Mouse (Mus musculus) gastrocnemius, adult 2 months (tissue): ENCODE measurements around the gene Tmcc1. TPM values are rescaled to one million over a fixed set of nuclear protein-coding genes. Genes with fewer than 3 reads are reported as not detected.

Experiments used
- DNase-seq: peaks from one replicate; pipeline ENCODE4 v3.0.0; 2022
- H3K27ac ChIP-seq: fragments of 200-600 bp; 2 replicates; pipeline ENCODE4 v1.8.1; 2022; ENCODE audit warnings: mild to moderate bottlenecking
- H3K4me3 ChIP-seq: fragments of 200-600 bp; 2 replicates; pipeline ENCODE4 v1.8.1; 2022; ENCODE audit warnings: mild to moderate bottlenecking, moderate library complexity
- CTCF ChIP-seq: fragments of 200-600 bp; IDR thresholded peaks from 2 replicates; pipeline ENCODE4 v1.8.1; 2022; ENCODE audit warnings: antibody characterized with exemption, mild to moderate bottlenecking, moderate library complexity
- intact Hi-C: fragments of 180-260 bp; cut with DNase I; formaldehyde crosslinking; loops from one replicate; pipeline ENCODE4 v1.15.1; 2025
- total RNA-seq, 2 experiments: library from RNA; stranded (reverse); gene quantifications; 2 replicates each; pipeline ENCODE4 v1.2.3; 2021

Gene Tmcc1
- total RNA-seq, 2 experiments from 2014 or later = 45.9 to 59.9 TPM

GRCm38 (mm10) chr6:116000851-116001250, 192.4 kb downstream of the Tmcc1 start:
- no peak overlapping the region for H3K4me3 ChIP-seq
- peak; percentile 14 for DNase-seq
- intact Hi-C loops = no loop called here
- no peak for TF ChIP-seq CTCF
- no peak overlapping the region for H3K27ac ChIP-seq

- TF ChIP-seq CTCF = no peak
- peak overlapping the region; percentile 93 for H3K27ac ChIP-seq
- H3K4me3 ChIP-seq = no peak overlapping the region
- intact Hi-C loops = no loop called here
- no peak for DNase-seq
These were observed 194.1 kb downstream of the Tmcc1 start for GRCm38 (mm10) chr6:115999227-115999626.

- intact Hi-C loops = no loop called here
- DNase-seq = no peak
- Histone ChIP-seq H3K27ac (peak overlapping the region; percentile 93), H3K4me3 (no peak overlapping the region)
- no peak for TF ChIP-seq CTCF
These were observed 194.5 kb downstream of the Tmcc1 start for GRCm38 (mm10) chr6:115998758-115999157.

- Histone ChIP-seq H3K27ac (peak overlapping the region; percentile 93), H3K4me3 (no peak overlapping the region)
- DNase-seq = no peak
- no peak for TF ChIP-seq CTCF
- intact Hi-C loops = no loop called here
These were observed 195.5 kb downstream of the Tmcc1 start for GRCm38 (mm10) chr6:115997726-115998311.

- peak; percentile 32; the same call in 1 of the 2 replicates for TF ChIP-seq CTCF
- peak; percentile 69 for DNase-seq
- Histone ChIP-seq H3K4me3 (peak overlapping the region; percentile 81), H3K27ac (peak overlapping the region; percentile 93)
- intact Hi-C loops = no loop called here
These were observed 197.0 kb downstream of the Tmcc1 start for GRCm38 (mm10) chr6:115996171-115996851.

- no peak for DNase-seq
- TF ChIP-seq CTCF = no peak
- Histone ChIP-seq H3K27ac (peak overlapping the region; percentile 93), H3K4me3 (peak overlapping the region; percentile 81)
- intact Hi-C loops = no loop called here
These were observed 197.8 kb downstream of the Tmcc1 start for GRCm38 (mm10) chr6:115995531-115995941.

GRCm38 (mm10) chr6:115994877-115995520, 198.3 kb downstream of the Tmcc1 start, which contains the start of gene Plxnd1:
TSS of gene Plxnd1 (minus strand) at chr6:115995005.
- DNase-seq = peak; percentile 97
- Histone ChIP-seq H3K27ac (peak within 1 kb of the TSS; percentile 94), H3K4me3 (peak within 1 kb of the TSS; percentile 81)
- intact Hi-C loops = loop anchor here (5.0 kb wide), 1 partner anchor 38 kb away; no protein-coding TSS in a partner anchor
- no peak for TF ChIP-seq CTCF

GRCm38 (mm10) chr6:115994146-115994876, 199.0 kb downstream of the Tmcc1 start:
- peak overlapping the region; percentile 81 for H3K4me3 ChIP-seq
- intact Hi-C loops = loop anchor here (5.0 kb wide), 1 partner anchor 37 kb away; no protein-coding TSS in a partner anchor
- DNase-seq = peak; percentile 68
- peak overlapping the region; percentile 94 for H3K27ac ChIP-seq
- TF ChIP-seq CTCF = peak; percentile 23; the same call in 1 of the 2 replicates

GRCm38 (mm10) chr6:115993463-115994145, 199.7 kb downstream of the Tmcc1 start:
- no peak for TF ChIP-seq CTCF
- peak overlapping the region; percentile 94 for H3K27ac ChIP-seq
- DNase-seq = peak; percentile 73
- peak overlapping the region; percentile 81 for H3K4me3 ChIP-seq
- intact Hi-C loops = loop anchor here (5.0 kb wide), 1 partner anchor 36 kb away; no protein-coding TSS in a partner anchor

GRCm38 (mm10) chr6:115992981-115993380, 200.3 kb downstream of the Tmcc1 start:
- H3K4me3 ChIP-seq = peak overlapping the region; percentile 81
- H3K27ac ChIP-seq = peak overlapping the region; percentile 94
- DNase-seq = peak; percentile 31
- TF ChIP-seq CTCF = no peak
- intact Hi-C loops = loop anchor here (5.0 kb wide), 1 partner anchor 36 kb away; no protein-coding TSS in a partner anchor

GRCm38 (mm10) chr6:115991881-115992620, 201.2 kb downstream of the Tmcc1 start:
- H3K27ac ChIP-seq = peak overlapping the region; percentile 94
- no peak for TF ChIP-seq CTCF
- intact Hi-C loops = loop anchor here (5.0 kb wide), 1 partner anchor 35 kb away; no protein-coding TSS in a partner anchor
- DNase-seq = peak; percentile 47
- peak overlapping the region; percentile 81 for H3K4me3 ChIP-seq
